In the genomic region with DNA sequence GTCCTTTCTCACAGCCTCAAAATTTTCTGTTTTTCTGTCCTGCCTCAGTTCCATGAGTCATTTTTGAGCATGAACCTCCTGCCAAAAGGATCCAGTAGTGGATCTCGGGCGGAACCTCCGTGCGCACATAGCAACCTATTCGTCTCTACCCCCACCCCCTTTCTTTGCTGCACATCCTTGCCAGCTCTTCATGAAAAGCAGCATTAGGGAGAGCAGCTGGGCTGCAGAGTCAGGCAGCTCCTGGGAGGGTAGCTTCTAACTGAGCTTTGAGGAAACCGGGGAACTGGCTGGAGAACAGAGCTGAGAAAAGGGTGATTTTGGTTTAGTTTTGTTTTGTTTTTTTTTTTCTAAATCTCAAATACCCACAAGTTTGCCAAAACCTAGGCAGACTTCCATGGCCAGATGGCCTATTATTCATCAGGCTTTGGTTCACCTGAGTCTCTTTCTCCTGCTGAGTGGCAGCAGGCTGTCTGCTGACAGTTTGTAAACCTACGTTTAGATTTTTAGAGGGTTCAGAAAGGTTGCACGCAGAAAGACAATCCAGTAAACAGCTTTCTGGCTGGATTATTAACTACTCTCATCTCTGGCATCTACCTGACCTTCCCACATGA, we compare ENCODE assay signal across 25 mouse cellular contexts.
DNase-seq lines count a peak whose midpoint lies in the region.
"Had no signal": no experiment of that assay in that cellular context is flagged by ENCODE, and none has a peak within 500 bp of the region (broad histone marks: within the 10 kb centered on the region; RNA-seq: fewer than 3 reads in every experiment).

No protein-coding gene starts in this region.

- peaks cover 87% of the 10 kb centered on the region for H3K27me3 ChIP-seq in midbrain, embryonic 10.5 days (ENCODE audit: low read depth, poor library complexity, severe bottlenecking)
- H3K27me3 ChIP-seq: forebrain, embryonic 15.5 days; liver, embryonic 15.5 days; lung, embryonic 15.5 days; megakaryocyte, embryonic 14.5 days; stomach, embryonic 15.5 days had no signal

- H3K4me1 ChIP-seq in midbrain, embryonic 10.5 days, result no peaks in the 10 kb centered on the region
- H3K4me1 ChIP-seq: embryonic facial prominence, embryonic 13.5 days; forebrain, embryonic 15.5 days; hindbrain, embryonic 13.5 days; limb, embryonic 15.5 days; liver, embryonic 15.5 days; lung, embryonic 15.5 days; megakaryocyte, embryonic 14.5 days; stomach, embryonic 15.5 days had no signal

- DNase-seq in right cerebral cortex, adult 18-20 months, result peak; percentile 1
- DNase-seq in right cerebral cortex, postnatal 4 days, result no peak
- DNase-seq in cerebellum, adult 18-20 months, result peak; percentile 45 to 62
- peak; percentile 17 to 56 for DNase-seq in cerebellum, postnatal 14 days
- no peak for DNase-seq in right cerebral cortex, postnatal 25 days
- no peak for DNase-seq in c-Kit-positive CD71-positive TER-119-positive erythroid progenitor cells, embryonic 14.5 days (ENCODE audit: low spot score)
- DNase-seq in midbrain, embryonic 10.5 days (ENCODE audit: low spot score), result no peak
- DNase-seq: adrenal gland, postnatal 36 days; gastrocnemius, postnatal 25 days; heart, adult 2 months; kidney, adult 2 months; left cerebral cortex, postnatal 4 days; lung, postnatal 36 days; midbrain, embryonic 14.5 days; right cerebral cortex, postnatal 14 days; thymus, postnatal 4 days had no signal

- H3K36me3 ChIP-seq in midbrain, embryonic 10.5 days, result no peaks in the 10 kb centered on the region
- H3K36me3 ChIP-seq: embryonic facial prominence, embryonic 13.5 days; forebrain, embryonic 15.5 days; hindbrain, embryonic 13.5 days; limb, embryonic 15.5 days; liver, embryonic 15.5 days; lung, embryonic 15.5 days; stomach, embryonic 15.5 days had no signal

- H3K4me3 ChIP-seq in midbrain, embryonic 10.5 days, result no peak overlapping the region
- H3K4me3 ChIP-seq: embryonic facial prominence, embryonic 13.5 days; forebrain, embryonic 15.5 days; heart, adult 2 months; hindbrain, embryonic 13.5 days; limb, embryonic 15.5 days; liver, embryonic 15.5 days; lung, embryonic 15.5 days; megakaryocyte, embryonic 14.5 days; stomach, embryonic 15.5 days had no signal

- H3K27ac ChIP-seq in midbrain, embryonic 10.5 days (replicated peaks), result no peak overlapping the region
- H3K27ac ChIP-seq: embryonic facial prominence, embryonic 13.5 days; forebrain, embryonic 15.5 days; heart, adult 2 months; hindbrain, embryonic 13.5 days; kidney, postnatal 0 days; limb, embryonic 15.5 days; liver, embryonic 15.5 days; lung, embryonic 15.5 days; stomach, embryonic 15.5 days had no signal

- no peaks in the 10 kb centered on the region for H3K9me3 ChIP-seq in midbrain, embryonic 10.5 days (replicated peaks)
- H3K9me3 ChIP-seq: embryonic facial prominence, embryonic 13.5 days; forebrain, embryonic 15.5 days; hindbrain, embryonic 13.5 days; limb, embryonic 15.5 days; liver, embryonic 15.5 days; lung, embryonic 15.5 days; megakaryocyte, embryonic 14.5 days; stomach, embryonic 15.5 days had no signal

- 87% methylated on average over 8 of the region's 8 CpGs for WGBS in midbrain, embryonic 10.5 days

Comparison
In these comparisons a context has a peak if more than half of its experiments do, and no peak if none do; other contexts are left out.
1. DNase-seq: peak in right cerebral cortex, adult 18-20 months (single experiment), cerebellum, adult 18-20 months (2 of 2) and cerebellum, postnatal 14 days (2 of 2); none in right cerebral cortex, postnatal 4 days (single experiment), right cerebral cortex, postnatal 25 days (single experiment), c-Kit-positive CD71-positive TER-119-positive erythroid progenitor cells, embryonic 14.5 days (single experiment) and midbrain, embryonic 10.5 days (single experiment).